Mouse (Mus musculus) brain, embryonic 14.5 days (tissue): ENCODE measurements around the gene Kremen1.

Experiments used
- CTCF ChIP-seq: fragments of 200-500 bp; IDR thresholded peaks from 2 replicates; pipeline ENCODE4 v1.5.1; 2012; ENCODE audit warnings: inconsistent platforms, mild to moderate bottlenecking, moderate library complexity, borderline replicate concordance; ENCODE audit not compliant: insufficient read depth, insufficient read length; ENCODE audit errors: extremely low read depth
- POLR2A ChIP-seq: fragments of 200-500 bp; IDR thresholded peaks from 2 replicates; pipeline ENCODE4 v1.6.1; 2012; ENCODE audit warnings: mild to moderate bottlenecking, inconsistent platforms, borderline replicate concordance; ENCODE audit not compliant: poor library complexity, insufficient read depth, insufficient read length, severe bottlenecking; ENCODE audit errors: extremely low read depth

DNA sequence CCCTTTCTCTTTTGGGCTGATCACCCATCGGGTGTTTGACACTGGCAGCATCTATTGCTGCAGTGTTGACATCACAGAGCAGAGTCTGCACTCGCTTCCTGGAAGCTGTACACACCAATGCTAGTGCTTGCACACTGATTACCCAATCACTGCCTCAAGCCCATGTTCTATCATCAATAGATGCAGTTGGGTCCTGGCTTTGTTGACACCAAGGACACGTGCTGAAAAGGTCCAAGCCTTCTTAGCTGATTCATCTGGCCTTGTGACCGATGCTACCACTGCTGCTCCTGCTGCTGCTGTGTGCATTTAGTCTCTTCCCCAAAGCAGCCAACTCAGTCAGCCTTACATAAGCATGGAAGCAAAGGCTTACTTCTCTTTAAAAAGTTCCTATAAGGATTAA, 73.2 kb downstream of the Kremen1 start:
- TF ChIP-seq CTCF (no peak), POLR2A (no peak)
